Comparison of ENCODE assay signal across 8 mouse cellular contexts in genomic region chr1:127773803-127774500, GRCm38 (mm10). TPM values are rescaled to one million over a fixed set of nuclear protein-coding genes. Genes with fewer than 3 reads are reported as not detected.
DNase-seq lines count a peak whose midpoint lies in the region; ATAC-seq and TF ChIP-seq lines count a peak whose summit lies in the region.

Gene Ccnt2, plus strand, starts transcription at chr1:127774164.

- dilution Hi-C loops in CH12.LX (cut with MboI; ENCODE audit: extremely low pct_ligation_motif_present, extremely low pct_unique_long_range_greater_than_20kb, low sequenced_read_pairs): no loop called here

- H3K36me3 ChIP-seq in CH12.LX (replicated peaks in 1 of 2; ENCODE audit: control insufficient read depth in 1 of 2, insufficient read depth in 1 of 2, low read length in 1 of 2): peaks cover 0 to 20% of the 10 kb centered on the region in 2 experiments
- no peaks in the 10 kb centered on the region for H3K36me3 ChIP-seq in forebrain, embryonic 11.5 days (ENCODE audit: control insufficient read depth, insufficient read depth, low read length)
- H3K36me3 ChIP-seq in heart, embryonic 16.5 days (ENCODE audit: control insufficient read depth, insufficient read depth): no peaks in the 10 kb centered on the region
- H3K36me3 ChIP-seq in liver, embryonic 15.5 days (replicated peaks): peaks cover 7% of the 10 kb centered on the region
- no peaks in the 10 kb centered on the region for H3K36me3 ChIP-seq in neural tube, embryonic 12.5 days

- in situ Hi-C loops in CH12.LX (cut with MboI; ENCODE audit: low pct_ligation_motif_present, low pct_unique_long_range_greater_than_20kb, low sequenced_read_pairs): loop anchor here (5.0 to 25.0 kb wide), 2 partner anchors 162 to 287 kb away; no protein-coding TSS in a partner anchor

- peak; percentile 83 for TF ChIP-seq POLR2A in CH12.LX (IDR thresholded peaks at IDR 0.05; ENCODE audit: low read depth, low read length)

- H3K4me1 ChIP-seq in CH12.LX (ENCODE audit: control insufficient read depth in 1 of 2, insufficient read depth in 2 of 2): peaks cover 2 to 36% of the 10 kb centered on the region in 2 experiments; a peak in 2 of 4 replicates
- H3K4me1 ChIP-seq in forebrain, embryonic 11.5 days (replicated peaks; ENCODE audit: control insufficient read depth, insufficient read depth, low read length): peaks cover 4% of the 10 kb centered on the region; the same call in 1 of the 2 replicates
- peaks cover 21% of the 10 kb centered on the region for H3K4me1 ChIP-seq in heart, embryonic 16.5 days (ENCODE audit: control insufficient read depth, insufficient read depth, low read length)
- H3K4me1 ChIP-seq in liver, embryonic 15.5 days (replicated peaks): peaks cover 34% of the 10 kb centered on the region
- peaks cover 17% of the 10 kb centered on the region for H3K4me1 ChIP-seq in neural tube, embryonic 12.5 days

- H3K27ac ChIP-seq in CH12.LX (ENCODE audit: insufficient read depth, low read depth): peak within 1 kb of the TSS; percentile 81
- H3K27ac ChIP-seq in forebrain, embryonic 11.5 days (ENCODE audit: low read depth, low read length): peak within 1 kb of the TSS; percentile 79
- peak within 1 kb of the TSS; percentile 96 for H3K27ac ChIP-seq in heart, embryonic 16.5 days (ENCODE audit: low read length)
- peak within 1 kb of the TSS; percentile 92 for H3K27ac ChIP-seq in liver, embryonic 15.5 days (replicated peaks)
- peak within 1 kb of the TSS; percentile 83 for H3K27ac ChIP-seq in neural tube, embryonic 12.5 days

- TF ChIP-seq CTCF in CH12.LX (conservative IDR thresholded peaks at IDR 0.05 in 1 of 2, IDR thresholded peaks at IDR 0.05 in 1 of 2; ENCODE audit: low read depth in 2 of 2, low read length in 2 of 2): no peak

- peak within 1 kb of the TSS; percentile 95 for H3K9ac ChIP-seq in CH12.LX (ENCODE audit: insufficient read depth, low read depth)
- peak within 1 kb of the TSS; percentile 92 for H3K9ac ChIP-seq in forebrain, embryonic 11.5 days (ENCODE audit: low read length)
- peak within 1 kb of the TSS; percentile 98 for H3K9ac ChIP-seq in heart, embryonic 16.5 days (ENCODE audit: low read length)
- H3K9ac ChIP-seq in liver, embryonic 15.5 days: peak within 1 kb of the TSS; percentile 96
- H3K9ac ChIP-seq in neural tube, embryonic 12.5 days: peak within 1 kb of the TSS; percentile 93

- DNase-seq in CH12.LX (ENCODE audit: extremely low read depth): peak; percentile 99
- DNase-seq in c-Kit-positive CD71-positive TER-119-negative erythroid progenitor cells, embryonic 14.5 days (ENCODE audit: low read depth): peak; percentile 99
- DNase-seq in forebrain, embryonic 11.5 days (ENCODE audit: low spot score): peak; percentile 100
- DNase-seq in kidney, postnatal 36 days: peak; percentile 99
- DNase-seq in telencephalon, adult 2 months (ENCODE audit: low read depth, low spot score): peak; percentile 99

- ATAC-seq in forebrain, embryonic 11.5 days (replicated peaks; ENCODE audit: low FRiP score): peak; percentile 99
- peak; percentile 99 for ATAC-seq in heart, embryonic 16.5 days (replicated peaks; ENCODE audit: extremely low read depth, insufficient read depth, low FRiP score)
- peak; percentile 97 for ATAC-seq in liver, embryonic 15.5 days (ENCODE audit: insufficient read depth)
- peak; percentile 99 for ATAC-seq in neural tube, embryonic 12.5 days (ENCODE audit: low FRiP score, low read depth)

- no peak for TF ChIP-seq RAD21 in CH12.LX (IDR thresholded peaks at IDR 0.05; ENCODE audit: low read depth, low read length)

- H3K4me3 ChIP-seq in CH12.LX (replicated peaks in 1 of 3; ENCODE audit: low read depth in 2 of 3, low read length in 2 of 3, poor library complexity in 1 of 3): peak within 1 kb of the TSS; percentile 85 to 97 (median 86)
- peak within 1 kb of the TSS; percentile 90 for H3K4me3 ChIP-seq in forebrain, embryonic 11.5 days (ENCODE audit: low read depth, low read length)
- peak within 1 kb of the TSS; percentile 98 for H3K4me3 ChIP-seq in heart, embryonic 16.5 days (ENCODE audit: low read length)
- peak within 1 kb of the TSS; percentile 97 for H3K4me3 ChIP-seq in liver, embryonic 15.5 days (replicated peaks)
- H3K4me3 ChIP-seq in neural tube, embryonic 12.5 days: peak within 1 kb of the TSS; percentile 92

- peak within 1 kb of the TSS; percentile 80 for H3K4me2 ChIP-seq in CH12.LX (ENCODE audit: insufficient read depth, low read depth, poor library complexity, severe bottlenecking)
- peak within 1 kb of the TSS; percentile 63 for H3K4me2 ChIP-seq in forebrain, embryonic 11.5 days (ENCODE audit: low read depth, low read length, severe bottlenecking)
- peak within 1 kb of the TSS; percentile 93 for H3K4me2 ChIP-seq in heart, embryonic 16.5 days (ENCODE audit: low read depth, low read length)
- peak within 1 kb of the TSS; percentile 83 for H3K4me2 ChIP-seq in liver, embryonic 15.5 days
- H3K4me2 ChIP-seq in neural tube, embryonic 12.5 days (replicated peaks): peak within 1 kb of the TSS; percentile 83

- WGBS in forebrain, embryonic 11.5 days: under 1% methylated on average over 62 of the region's 63 CpGs
- WGBS in heart, embryonic 16.5 days: under 1% methylated on average over 63 of the region's 63 CpGs
- WGBS in liver, embryonic 15.5 days (ENCODE audit: insufficient replicate concordance): under 1% methylated on average over 63 of the region's 63 CpGs
- WGBS in neural tube, embryonic 12.5 days: under 1% methylated on average over 63 of the region's 63 CpGs

- H3K79me2 ChIP-seq in CH12.LX (replicated peaks; ENCODE audit: control insufficient read depth, extremely low read depth, insufficient read depth, poor library complexity, severe bottlenecking): peaks cover 44% of the 10 kb centered on the region

- no peak for TF ChIP-seq EP300 in CH12.LX (IDR thresholded peaks at IDR 0.05; ENCODE audit: low read length)

- H3K27me3 ChIP-seq in CH12.LX (replicated peaks): no peaks in the 10 kb centered on the region
- no peaks in the 10 kb centered on the region for H3K27me3 ChIP-seq in forebrain, embryonic 11.5 days (ENCODE audit: control insufficient read depth, insufficient read depth, low read length)
- no peaks in the 10 kb centered on the region for H3K27me3 ChIP-seq in heart, embryonic 16.5 days (ENCODE audit: control insufficient read depth, insufficient read depth, low read length)
- H3K27me3 ChIP-seq in liver, embryonic 15.5 days: no peaks in the 10 kb centered on the region
- no peaks in the 10 kb centered on the region for H3K27me3 ChIP-seq in neural tube, embryonic 12.5 days (replicated peaks)

- no peaks in the 10 kb centered on the region for H3K9me3 ChIP-seq in CH12.LX (replicated peaks; ENCODE audit: low read length)
- no peaks in the 10 kb centered on the region for H3K9me3 ChIP-seq in forebrain, embryonic 11.5 days (ENCODE audit: control insufficient read depth, low read length)
- no peaks in the 10 kb centered on the region for H3K9me3 ChIP-seq in heart, embryonic 16.5 days (replicated peaks; ENCODE audit: control insufficient read depth, low read length)
- H3K9me3 ChIP-seq in liver, embryonic 15.5 days (replicated peaks): no peaks in the 10 kb centered on the region
- H3K9me3 ChIP-seq in neural tube, embryonic 12.5 days: no peaks in the 10 kb centered on the region

TF ChIP-seq in CH12.LX, 34 proteins besides CTCF, POLR2A, EP300 and RAD21 (continues in another document):
- peak; percentile 77; the same call in 1 of the 2 replicates for TF ChIP-seq MYC (IDR thresholded peaks at IDR 0.05; ENCODE audit: low read depth, low read length)
- TF ChIP-seq MAX (IDR thresholded peaks at IDR 0.05; ENCODE audit: low read length): peak; percentile 79
- peak; percentile 99 for TF ChIP-seq NRF1 (IDR thresholded peaks at IDR 0.05; ENCODE audit: low read depth, low read length)
- peak; percentile 91 for TF ChIP-seq HCFC1 (IDR thresholded peaks at IDR 0.05; ENCODE audit: low read depth, low read length)
- TF ChIP-seq ZKSCAN1 (IDR thresholded peaks at IDR 0.05; ENCODE audit: borderline replicate concordance, low read depth, low read length): no peak
- TF ChIP-seq JUN (IDR thresholded peaks at IDR 0.05; ENCODE audit: insufficient read depth, low read depth, low read length): no peak
- TF ChIP-seq TCF12 (IDR thresholded peaks at IDR 0.05; ENCODE audit: low read depth, low read length): peak; percentile 81; the same call in 1 of the 2 replicates
- no peak for TF ChIP-seq SMC3 (IDR thresholded peaks at IDR 0.05; ENCODE audit: low read depth, low read length)
- TF ChIP-seq CHD1 (IDR thresholded peaks at IDR 0.05; ENCODE audit: low read depth, low read length): no peak
- no peak for TF ChIP-seq USF1 (IDR thresholded peaks at IDR 0.05; ENCODE audit: low read depth, low read length)
- TF ChIP-seq ETS1 (conservative IDR thresholded peaks at IDR 0.05; ENCODE audit: low read depth, low read length): peak; percentile 12; the same call in 1 of the 2 replicates
- peak; percentile 75 for TF ChIP-seq NELFE (IDR thresholded peaks at IDR 0.05; ENCODE audit: low read depth, low read length)
- peak; percentile 99 for TF ChIP-seq MAZ (IDR thresholded peaks at IDR 0.05; ENCODE audit: low read depth, low read length)
- TF ChIP-seq ZMIZ1 (IDR thresholded peaks at IDR 0.05; ENCODE audit: low read depth, low read length): peak; percentile 87
- peak; percentile 82 for TF ChIP-seq SIN3A (IDR thresholded peaks at IDR 0.05; ENCODE audit: low read length)
- TF ChIP-seq IRF4 (IDR thresholded peaks at IDR 0.05; ENCODE audit: low read depth, low read length): peak; percentile 44; the same call in 1 of the 2 replicates
- peak; percentile 68 for TF ChIP-seq POLR2AphosphoS2 (IDR thresholded peaks at IDR 0.05; ENCODE audit: low read depth, low read length)
- peak; percentile 62 for TF ChIP-seq MXI1 (IDR thresholded peaks at IDR 0.05; ENCODE audit: low read depth, low read length)
- TF ChIP-seq E2F4 (IDR thresholded peaks at IDR 0.05; ENCODE audit: insufficient replicate concordance, low read depth, low read length): 0 out of 2 replicates have a peak, but pooled peaks have one; percentile 39
- TF ChIP-seq TBP (conservative IDR thresholded peaks at IDR 0.05; ENCODE audit: low read depth, low read length): 0 out of 2 replicates have a peak, but pooled peaks have one; percentile 53
- 0 out of 2 replicates have a peak, but pooled peaks have one; percentile 60 for TF ChIP-seq RCOR1 (conservative IDR thresholded peaks at IDR 0.05; ENCODE audit: low read depth, low read length)
- TF ChIP-seq USF2 (conservative IDR thresholded peaks at IDR 0.05; ENCODE audit: low read depth, low read length): no peak

RNA-seq across cellular contexts. Expression of gene Ccnt2, which starts in this region (rescaled TPM):
- 18.1 and 18.6 TPM in 2 replicates for total RNA-seq in CH12.LX (2012; rRNA removed)
- total RNA-seq in CH12.LX (2014; rRNA removed): 30.8 and 36.5 TPM in 2 replicates
- 25.9 and 27.4 TPM in 2 replicates for polyA plus RNA-seq in CH12.LX (2012; ENCODE audit: insufficient read length, low read depth)
- 109 and 123 TPM in 2 replicates for polyA plus RNA-seq in forebrain, embryonic 11.5 days (2014; fragmentation: Nextera tagmentation; extraction: Ambion mirVana)
- polyA plus RNA-seq in heart, embryonic 16.5 days (2015; fragmentation: Nextera tagmentation; extraction: Ambion mirVana): 67.3 and 69.6 TPM in 2 replicates
- polyA plus RNA-seq in liver, embryonic 15.5 days (2015; fragmentation: Nextera tagmentation; extraction: Ambion mirVana): 26.5 and 27.4 TPM in 2 replicates
- 112 and 113 TPM in 2 replicates for polyA plus RNA-seq in neural tube, embryonic 12.5 days (2016; fragmentation: Nextera tagmentation; extraction: Ambion mirVana)

Comparison
In these comparisons a context has a peak if more than half of its experiments do, and no peak if none do; other contexts are left out.
1. Peak in every context shown above with its lines: DNase-seq, ATAC-seq, H3K4me3 ChIP-seq and H3K27ac ChIP-seq.